Mouse (Mus musculus): ENCODE measurements around the gene Osgin1.

The Osgin1 gene

DNA sequence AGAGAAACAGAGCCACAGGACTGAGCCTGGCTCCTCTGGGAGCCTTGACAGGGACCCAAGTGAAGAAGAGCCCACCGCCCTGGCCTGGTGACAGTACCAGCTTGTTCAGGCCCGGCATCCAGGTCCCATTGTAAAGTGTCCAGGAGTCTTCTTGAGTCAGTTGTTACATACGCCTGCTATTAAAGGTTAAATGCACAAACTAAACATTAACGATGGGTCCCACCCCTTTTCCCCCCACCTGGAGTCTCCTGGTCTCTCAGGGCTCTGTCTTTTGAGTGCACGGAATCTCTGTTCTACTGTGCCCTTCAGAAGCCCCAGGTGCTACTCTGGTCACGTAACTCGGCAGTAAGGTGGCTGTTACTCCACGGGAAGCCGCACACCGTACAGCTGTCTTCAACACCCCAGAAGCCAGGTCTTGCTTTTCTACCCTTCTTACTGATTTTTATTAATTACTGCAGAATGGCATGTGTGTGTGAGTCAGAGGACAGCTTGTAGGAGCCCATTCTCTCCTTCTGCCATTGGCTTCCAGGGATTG lies 9.7 kb upstream of the Osgin1 start:
- DNase-seq: peak; percentile 56

DNA sequence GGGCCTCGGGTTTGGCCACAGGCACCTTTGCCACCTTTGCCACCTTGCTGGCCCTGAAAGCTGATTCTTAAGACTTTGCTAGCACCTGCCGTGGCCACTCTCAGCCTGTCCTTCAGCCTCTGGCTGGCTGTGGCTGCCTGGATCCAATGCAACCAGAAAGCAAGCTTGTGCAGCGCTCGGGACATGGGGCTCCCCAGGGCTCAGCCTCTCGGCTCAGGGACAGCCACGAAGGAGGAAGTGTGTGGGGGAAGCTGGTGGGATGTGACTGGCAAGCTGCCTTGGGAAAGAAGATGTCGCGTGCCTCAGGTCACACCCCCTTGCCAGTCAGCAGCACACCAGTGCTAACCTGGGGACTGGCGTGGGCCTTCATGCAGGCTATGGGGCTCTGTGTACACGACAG lies 9.2 kb upstream of the Osgin1 start:
- peak; percentile 64 for DNase-seq

DNA sequence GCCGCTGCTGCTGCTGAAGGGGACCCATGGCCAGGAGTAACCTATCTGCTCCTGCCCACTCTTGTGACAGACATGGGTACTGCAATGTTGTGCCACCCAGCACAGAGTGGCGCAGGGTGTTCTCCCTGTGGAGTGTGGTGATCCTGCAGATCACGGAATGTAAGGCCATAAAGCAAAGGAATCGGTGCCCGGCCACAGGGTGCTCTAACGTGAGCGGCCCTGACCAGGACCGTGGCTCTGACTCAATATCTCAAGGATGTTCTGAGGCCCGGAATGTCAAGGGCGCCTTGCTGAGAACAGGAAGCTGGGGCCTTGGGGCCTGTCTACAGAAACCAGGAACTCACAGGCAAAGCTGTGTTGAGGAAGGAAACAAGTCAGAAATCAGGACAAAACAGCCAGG lies 8.4 kb upstream of the Osgin1 start:
- DNase-seq: peak; percentile 77

DNA sequence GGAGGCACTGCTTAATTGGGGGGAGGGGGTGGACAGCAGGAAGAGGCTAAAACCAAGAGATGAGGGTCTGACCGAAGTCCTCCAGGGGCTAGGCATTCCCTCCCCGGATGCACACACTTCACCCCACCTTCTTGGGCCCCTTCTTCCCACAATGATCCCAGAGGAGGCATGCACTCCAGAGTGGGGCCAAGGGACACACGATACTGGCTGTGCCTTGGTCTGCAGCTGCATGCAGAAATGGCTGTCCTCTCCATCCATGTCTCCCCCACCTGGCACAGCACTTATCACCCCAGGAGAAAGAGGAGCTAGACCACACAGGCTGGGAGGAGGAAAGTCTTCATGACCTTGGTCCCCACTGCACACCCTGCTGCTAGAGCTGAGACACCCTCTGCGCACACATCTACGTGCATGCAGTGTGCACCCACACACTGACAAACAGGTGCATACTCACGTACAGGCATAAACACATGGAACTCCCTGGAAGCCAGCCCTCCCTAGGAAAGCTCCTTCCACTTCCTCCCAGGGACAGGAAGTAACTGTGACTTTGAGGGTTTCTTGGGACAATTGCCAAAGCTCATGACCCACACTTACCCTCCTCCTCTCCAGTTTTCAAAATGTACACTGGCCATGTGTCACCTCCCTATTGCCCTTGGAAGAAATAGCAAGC lies 7.7 kb upstream of the Osgin1 start:
- DNase-seq: no peak

DNA sequence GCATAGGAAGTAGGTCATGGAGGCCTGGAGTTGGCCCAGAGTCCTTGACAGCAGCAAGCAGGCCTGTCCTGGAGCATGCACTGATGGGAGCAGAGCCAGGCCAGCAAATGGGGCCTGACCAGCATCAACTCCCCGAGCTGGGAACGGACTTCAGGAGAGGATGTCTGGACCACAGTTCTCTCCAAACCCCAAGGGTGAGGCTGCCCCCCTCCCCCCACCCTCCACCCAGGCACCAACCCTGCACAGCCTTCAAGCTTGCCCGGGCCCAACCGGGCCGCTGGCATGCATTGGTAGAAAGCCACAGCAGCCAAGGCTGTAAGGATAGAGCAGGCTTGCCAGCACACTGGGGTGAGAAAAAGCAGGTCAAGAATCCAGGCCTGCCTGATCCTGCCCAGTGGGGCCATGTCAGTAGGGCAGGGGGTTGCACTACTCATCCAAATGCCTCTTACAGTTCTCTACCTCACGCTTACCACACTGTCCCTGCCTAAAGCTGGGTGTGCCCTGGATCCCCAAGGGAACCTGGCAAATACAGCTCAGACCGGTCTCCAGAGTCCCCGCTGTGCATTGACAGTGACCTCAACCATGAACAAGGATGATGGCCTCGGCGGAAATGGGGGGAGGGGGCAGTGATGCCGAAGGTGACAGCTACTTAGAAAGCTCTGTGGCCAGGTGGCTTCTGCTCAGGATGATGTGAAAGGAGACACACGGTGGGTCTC lies 6.1 kb upstream of the Osgin1 start:
- peak; percentile 53 for DNase-seq

DNA sequence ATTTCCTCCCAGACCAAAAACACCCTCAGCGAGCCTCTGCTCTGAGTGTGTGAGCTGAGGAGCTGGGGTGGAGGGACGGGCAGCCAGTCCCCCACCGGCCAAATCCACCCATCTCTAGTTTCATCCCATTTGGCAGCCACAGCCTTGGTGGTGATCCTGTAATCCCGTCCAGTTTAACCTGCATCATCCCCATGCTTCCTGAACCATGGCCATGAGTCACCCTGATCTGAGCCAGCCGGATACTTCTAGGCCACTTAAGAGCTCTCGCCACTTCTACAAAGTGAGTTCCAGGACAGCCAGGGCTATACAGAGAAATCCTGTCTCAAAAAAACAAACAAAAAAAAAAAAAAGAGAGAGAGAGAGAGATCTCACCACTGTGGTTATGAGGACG lies 5.6 kb upstream of the Osgin1 start:
- no peak for DNase-seq

DNA sequence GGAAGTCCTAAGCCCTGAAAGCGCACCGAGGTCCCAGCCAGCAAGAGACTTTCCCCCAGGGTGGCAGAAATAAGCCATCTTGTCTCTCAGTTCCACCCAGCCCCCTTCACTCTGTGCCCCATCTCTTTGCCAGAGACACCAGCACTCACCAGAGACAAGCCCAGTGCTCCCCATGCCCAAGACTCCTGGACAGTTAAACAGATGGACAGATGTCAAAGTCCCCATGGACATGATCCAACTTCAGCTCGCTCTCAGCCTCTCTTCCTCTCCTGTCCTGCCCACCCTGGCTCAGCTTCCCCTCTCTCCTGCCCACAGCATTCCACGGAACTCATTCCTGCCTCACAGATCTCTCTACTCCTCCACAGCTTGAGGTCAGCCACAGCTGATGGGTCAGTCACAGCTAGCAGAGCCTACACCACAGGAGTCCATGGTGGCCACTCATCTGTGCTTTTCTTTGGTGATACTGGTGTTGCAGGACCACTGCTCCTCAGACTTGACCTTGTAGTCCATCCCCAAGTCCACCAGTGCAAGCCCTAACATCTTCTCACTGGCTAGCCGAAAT lies 5.1 kb upstream of the Osgin1 start:
- DNase-seq: no peak

DNA sequence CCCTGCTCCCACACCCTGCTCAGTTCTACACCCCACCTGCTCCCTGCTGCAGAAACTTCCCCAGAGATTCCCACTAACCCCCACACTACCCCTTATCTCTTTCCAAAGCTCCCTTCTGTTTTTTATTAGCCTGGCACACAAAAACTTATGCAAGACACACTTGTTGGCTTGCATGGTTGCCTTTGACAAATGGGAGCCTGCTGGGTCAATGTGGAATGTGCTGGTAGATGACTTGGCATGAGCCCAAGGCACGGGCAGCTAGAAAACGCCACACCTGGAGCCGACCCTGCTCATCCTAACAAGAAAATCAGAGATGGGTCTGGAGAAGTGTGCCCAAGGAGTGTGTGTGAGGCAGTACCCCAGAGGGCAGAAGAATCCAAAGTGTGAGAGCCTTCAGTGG lies 4.4 kb upstream of the Osgin1 start:
- DNase-seq: no peak

DNA sequence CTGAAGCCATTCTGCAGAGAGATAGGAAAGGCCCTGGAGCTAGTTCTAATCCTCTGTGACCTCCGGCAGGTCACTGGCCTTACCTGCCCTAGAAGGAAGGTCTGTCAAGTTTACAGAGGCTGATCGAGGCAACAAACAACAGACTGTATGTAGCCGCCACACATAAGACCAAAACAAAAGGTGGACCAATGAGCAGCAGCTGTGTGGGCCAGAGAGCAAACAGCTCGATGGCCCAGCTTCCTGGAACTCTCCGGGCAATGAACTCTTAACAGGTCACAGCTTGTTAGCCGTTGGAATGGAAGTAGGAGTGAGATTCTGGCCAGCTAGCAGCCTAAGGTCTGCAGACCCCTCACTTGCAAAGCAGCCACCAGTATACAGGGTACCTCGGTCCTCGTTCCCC lies 3.7 kb upstream of the Osgin1 start:
- DNase-seq: no peak

DNA sequence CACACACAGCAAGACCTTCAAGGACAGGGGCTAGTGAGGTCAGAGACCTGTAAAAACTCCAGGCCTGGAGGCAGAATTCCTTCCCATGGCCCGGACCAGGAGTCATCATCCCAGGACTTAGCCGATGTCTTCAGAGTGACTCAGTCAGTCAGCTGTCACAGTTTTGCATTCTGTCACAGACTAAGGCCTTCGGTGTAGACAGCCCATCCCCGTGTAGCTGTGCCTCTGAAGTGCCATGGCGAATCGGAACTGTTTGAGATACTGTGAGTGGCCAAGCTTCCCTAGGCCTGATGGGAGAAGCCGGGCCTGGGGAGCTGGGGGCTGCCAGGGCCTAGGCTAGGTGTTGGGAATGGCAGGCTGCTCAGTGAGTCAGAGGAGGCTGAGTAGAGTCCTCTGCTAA lies 3.2 kb upstream of the Osgin1 start:
- no peak for DNase-seq

DNA sequence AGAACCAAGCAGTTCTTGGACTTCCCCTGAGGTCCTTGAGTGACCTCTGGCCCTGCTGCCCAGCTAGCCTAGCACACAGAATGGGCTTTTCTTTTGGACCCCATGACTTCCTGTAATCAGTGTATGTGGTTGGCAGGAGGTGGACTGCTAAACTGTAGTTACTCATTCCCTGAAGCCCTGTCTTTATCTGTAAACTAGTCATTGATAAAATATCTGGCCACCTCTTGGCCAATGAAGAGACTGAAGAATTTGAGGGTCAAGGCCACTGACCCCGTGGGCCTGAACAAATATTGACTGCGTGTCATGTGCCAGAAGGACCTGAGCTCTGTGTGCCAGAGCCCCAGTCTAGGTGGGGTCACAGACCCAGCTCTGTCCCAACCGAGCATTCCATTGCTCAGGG lies 1.6 kb upstream of the Osgin1 start:
- no peak for DNase-seq

DNA sequence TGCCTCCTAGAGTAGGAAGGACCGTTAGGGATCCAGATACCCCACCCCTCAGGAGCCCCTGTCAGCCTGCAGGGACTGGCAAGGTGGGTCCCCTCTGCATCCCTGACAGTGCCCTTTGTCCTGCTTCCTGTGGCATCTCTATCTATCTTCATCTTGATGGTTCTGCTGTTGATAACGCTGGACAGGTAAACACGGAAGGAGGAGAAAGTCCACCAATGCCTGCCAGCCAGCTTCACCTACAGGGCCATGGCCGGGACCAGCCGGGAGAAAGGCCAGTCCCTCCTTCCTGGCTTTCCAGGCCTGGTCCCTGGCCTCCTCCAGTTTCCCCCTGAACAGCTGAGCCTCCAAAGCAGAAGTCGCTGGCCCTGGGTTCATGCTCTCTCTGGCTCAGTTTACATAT lies 645 bp downstream of the Osgin1 start:
- DNase-seq: no peak

DNA sequence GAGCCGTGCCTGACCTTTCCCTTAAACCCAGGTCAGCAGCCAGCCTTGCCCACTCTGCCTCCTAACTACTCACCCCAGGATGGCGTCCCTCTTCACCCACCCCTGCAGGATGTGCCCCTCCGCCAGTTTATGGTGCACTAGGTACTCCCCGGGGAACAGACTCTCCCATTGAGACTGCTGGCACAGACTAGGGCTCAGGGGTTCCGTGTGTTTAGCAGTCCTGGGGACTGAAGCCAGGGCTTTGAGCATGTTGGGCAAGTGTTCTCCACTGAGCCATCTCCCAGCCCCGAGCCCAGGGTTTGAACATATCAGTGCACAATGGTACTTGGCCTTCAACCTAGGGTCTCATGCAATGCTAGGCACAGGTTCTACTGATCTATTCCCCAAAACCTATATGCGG lies 1.6 kb downstream of the Osgin1 start:
- DNase-seq: no peak

DNA sequence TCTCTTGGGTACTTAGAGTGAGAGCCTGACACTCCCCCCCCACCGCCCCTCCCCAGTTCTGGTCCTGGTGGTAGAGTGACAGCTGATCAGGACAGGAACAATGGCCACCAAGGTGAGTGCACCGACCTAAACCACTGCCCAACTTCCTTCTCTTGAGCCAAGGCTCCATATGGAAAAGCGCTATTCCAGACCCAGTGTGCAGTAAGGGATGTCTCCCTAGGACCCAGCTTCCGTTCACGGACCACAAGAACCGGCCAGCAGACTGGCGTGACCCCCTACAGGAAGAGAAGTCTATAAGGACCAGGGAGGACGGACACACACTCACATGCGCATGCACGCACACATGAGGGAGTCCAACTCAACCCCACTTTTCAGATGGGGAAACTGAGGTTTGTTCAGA lies 2.4 kb downstream of the Osgin1 start:
- no peak for DNase-seq

DNA sequence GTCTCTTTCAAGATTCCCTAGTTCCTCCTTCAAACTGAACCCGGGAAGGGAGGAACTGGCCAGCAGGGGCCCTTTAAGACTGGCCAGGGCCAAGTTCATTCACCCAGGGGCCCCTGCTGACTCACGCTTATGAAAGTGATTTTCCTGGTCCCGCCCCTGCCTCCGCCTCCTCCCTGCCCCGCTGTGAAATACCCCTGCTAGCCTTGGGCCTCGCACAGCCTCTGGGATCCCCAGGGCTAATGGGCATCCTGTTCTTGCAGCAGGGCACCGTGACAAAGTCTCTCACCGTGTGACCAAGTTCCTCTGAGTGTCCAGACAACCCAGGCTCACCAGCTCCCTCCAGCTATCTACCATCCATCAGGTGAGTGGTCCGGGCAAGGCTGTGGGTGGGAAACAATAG lies 3.0 kb downstream of the Osgin1 start:
- DNase-seq: no peak

DNA sequence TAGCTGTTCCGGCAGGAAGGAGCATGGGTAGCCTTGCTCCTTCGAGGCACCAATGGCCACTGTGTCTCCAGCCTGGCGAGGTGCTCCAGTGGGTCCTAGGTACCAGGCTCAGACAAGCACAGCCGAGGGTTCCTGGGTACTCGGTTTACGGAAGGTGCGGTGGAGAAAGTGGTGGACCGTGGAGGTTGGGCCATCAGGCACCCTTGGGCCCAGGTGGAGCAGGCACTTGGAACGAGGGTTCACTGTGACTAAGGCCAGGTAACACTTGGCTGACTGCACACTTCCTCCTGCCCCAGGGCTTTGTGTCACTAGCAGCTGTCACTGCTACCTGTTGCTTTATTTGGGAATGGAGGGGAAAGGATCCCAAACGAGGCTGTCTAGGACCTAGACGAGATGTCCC lies 3.6 kb downstream of the Osgin1 start:
- DNase-seq: no peak

DNA sequence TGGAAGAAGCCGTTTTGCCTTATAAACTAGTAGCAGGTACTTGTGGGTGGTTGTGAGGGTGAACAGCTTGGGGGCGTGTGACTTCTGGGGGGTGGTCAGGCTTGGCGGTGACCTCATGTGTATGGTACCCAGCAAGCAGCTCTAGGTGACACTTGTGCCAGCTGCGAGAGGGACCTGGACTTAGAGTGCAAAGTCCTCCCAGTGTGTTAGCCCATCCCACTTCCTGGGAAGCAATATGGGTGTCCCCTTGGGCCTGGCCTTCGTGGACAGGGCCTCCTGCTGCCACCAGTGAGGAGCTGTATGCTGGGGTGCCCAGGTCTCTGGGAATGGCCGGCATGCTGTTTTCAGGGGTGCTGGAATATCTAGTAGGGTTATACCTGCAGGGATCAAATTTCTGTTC lies 5.0 kb downstream of the Osgin1 start:
- DNase-seq: no peak

DNA sequence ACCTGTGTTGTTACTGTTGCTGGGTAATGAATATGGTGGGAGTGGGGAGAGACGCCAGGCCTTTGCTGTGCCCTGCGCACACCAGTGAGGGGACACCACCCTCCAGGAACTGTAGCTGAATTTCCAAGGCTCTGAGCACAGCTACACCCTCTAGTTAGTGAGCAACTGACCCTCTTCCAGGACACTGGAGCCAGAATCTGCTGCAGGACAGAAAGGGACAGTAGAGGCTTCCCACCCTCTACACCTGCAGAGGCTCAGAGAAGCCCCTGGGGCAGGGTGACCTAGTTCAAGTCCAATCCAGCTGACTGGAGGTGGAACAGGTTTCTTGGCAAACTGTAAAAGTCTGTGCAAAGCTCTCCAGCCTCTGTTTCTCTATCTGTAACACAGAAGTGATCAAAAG lies 5.5 kb downstream of the Osgin1 start:
- no peak for DNase-seq

DNA sequence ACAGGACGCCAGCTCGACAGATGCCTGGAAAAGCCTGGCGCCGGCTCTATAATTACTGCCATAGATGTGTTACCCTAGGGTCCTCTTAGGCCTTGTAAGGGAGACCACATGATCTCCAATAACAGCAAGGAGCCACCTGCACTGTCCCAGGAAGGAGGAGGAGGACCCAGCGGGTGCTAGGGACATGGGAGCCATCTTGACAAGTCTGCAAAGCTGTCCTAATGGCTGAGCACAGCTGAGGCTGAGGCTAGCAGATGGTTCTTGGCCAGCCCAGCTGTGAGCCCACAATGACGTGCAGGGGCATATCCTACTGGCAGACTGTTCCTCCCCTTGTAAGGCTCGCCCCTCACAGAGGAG lies 5.9 kb downstream of the Osgin1 start:
- no peak for DNase-seq

DNA sequence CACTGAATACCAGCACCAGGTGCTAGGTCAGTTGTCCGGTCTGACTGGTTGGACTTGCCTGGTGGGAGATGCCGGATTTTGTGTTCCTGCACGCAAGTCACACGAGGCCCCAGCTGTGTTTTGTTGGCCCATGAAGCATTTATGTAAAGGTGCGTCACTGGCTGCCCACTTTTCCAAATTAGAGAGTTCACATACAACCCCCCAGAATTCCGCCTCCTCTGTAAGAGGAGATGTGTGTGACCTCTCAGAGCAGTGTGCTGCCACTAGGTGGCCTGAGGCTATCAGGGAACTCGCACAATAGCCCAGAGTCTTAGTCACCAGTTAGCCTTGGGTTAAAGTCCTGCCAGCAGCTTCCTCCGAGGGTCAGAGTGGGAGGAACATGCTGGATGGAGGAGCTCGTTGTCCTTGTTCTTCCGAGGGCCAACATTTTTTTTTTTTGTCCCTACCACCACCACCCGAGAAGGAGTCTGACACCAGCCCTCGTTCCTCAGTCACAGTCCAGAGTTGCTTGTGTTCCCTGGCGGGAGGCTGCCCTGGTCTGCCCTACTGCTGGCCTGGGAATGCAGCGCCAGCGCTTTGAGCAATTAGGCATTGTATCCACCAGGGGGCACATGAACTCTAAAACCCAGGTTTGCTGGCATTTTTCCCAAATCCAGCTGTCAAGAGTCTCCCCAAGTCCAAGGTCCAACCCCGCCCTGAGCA lies 6.5 kb downstream of the Osgin1 start:
- peak; percentile 63 for DNase-seq

DNA sequence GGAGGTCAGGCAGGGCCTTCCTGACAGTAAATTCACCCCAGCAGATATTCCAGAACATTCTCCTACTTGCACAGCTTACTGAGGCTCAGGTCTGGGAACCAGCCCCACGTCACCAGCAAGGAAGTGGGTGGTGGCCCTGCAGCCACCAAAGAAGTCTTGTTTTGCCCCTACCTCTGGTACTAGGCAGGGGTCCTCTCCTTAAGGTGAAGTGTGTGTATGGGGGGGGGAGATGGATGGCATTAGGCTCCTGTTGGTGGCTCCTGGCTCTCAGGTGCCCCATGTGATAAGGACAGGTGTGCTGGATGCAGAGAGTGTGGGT lies 7.0 kb downstream of the Osgin1 start:
- no peak for DNase-seq

DNA sequence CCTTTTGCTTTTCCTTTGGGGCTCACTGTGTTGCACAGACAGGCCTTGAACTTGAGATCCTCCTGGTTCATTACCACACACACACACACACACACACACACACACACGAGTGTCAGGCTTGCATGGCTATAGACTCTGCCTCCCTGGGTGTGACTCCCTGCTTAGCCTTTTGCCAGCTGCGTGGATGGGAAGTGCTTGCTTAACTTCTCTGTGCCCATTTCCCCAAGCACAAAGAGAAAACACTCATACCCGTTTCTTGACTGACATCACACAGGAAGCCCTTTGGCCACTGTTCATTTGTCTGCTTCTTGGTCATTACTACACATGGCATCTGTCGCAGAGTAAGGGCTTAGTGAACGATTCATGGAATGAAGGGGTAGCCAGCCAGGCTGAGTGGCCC lies 8.1 kb downstream of the Osgin1 start:
- DNase-seq: no peak

DNA sequence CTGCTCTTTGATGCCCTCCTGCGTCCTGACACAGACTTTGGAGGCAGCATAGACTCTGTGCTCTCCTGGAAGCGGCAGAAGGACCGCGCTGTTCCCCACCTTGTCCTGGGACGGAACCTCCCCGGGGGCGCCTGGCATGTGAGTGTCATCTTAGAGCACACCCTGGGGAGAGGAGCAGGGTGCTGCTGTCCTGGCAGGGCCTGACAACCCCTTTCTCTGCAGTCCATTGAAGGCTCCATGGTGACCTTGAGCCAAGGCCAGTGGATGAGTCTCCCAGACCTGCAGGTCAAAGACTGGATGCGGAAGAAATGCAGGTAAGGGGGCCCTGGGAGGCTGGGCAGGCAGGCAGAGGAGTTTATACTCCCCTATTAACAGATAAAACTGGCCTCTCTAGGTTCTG lies 9.0 kb downstream of the Osgin1 start:
- DNase-seq: no peak
